Mouse (Mus musculus): ENCODE measurements around the gene Angpt4.

Angpt4 gene

DNA sequence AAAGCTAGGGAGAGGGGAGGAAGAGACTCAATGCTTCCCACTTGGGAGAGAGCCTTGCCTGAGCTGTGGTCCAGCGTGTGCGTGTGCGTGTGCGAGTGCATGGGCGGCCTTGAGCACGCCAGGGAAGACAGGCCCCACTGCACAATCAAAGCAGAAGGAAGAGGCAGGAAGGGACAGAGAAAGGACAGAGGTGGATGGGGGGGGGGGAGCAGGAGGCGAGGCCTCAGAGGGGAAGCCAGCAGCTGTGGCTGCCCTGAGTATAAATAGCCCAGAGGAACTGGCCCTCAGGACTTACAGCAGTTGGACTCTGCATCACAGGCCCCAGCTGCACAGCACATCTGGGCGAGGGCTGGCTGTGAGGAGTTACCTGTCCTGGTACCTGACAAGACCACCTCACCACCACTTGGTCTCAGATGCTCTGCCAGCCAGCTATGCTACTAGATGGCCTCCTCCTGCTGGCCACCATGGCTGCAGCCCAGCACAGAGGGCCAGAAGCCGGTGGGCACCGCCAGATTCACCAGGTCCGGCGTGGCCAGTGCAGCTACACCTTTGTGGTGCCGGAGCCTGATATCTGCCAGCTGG is at the start of gene Angpt4:
Gene Angpt4, plus strand, starts transcription at position 292 of the 582 bp plus-strand sequence.
- DNase-seq, result no peak

GRCm38 (mm10) chr2:151862257-151862810 is 48.7 kb upstream of the Angpt4 start:
- DNase-seq, result no peak

- no peak for DNase-seq
These were observed 46.1 kb upstream of the Angpt4 start for GRCm38 (mm10) chr2:151864941-151865340.

GRCm38 (mm10) chr2:151866487-151866886 is 44.5 kb upstream of the Angpt4 start:
- DNase-seq, result peak; percentile 12 to 31

- no peak for DNase-seq
These were observed 42.8 kb upstream of the Angpt4 start for GRCm38 (mm10) chr2:151868196-151868595.

DNA sequence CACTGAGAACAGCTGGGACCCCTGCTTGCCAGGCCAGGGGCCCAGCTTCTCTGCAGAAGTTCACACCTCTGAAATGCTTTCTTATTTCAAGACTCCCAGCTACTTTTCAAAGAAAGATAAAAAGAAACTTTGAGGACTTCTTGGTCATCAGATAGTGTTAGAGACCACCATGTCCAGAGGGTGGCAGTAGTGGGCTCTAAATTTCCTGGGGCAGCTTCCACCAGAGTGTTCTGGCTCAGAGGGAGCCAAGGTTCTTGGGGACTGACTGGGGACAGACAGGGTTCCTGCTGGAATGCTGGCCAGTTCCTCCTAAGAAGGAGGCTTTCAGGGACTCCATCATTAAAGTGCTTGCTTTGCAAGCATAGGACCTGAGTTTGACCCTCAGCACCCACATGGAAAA is 36.5 kb upstream of the Angpt4 start:
- no peak for DNase-seq

GRCm38 (mm10) chr2:151876012-151876485 is 35.0 kb upstream of the Angpt4 start:
- DNase-seq, result peak; percentile 20 to 32

- DNase-seq, result no peak
These were observed 32.4 kb upstream of the Angpt4 start for GRCm38 (mm10) chr2:151878645-151879044.

- DNase-seq, result no peak
These were observed 31.2 kb upstream of the Angpt4 start for GRCm38 (mm10) chr2:151879760-151880159.

- DNase-seq, result no peak
These were observed 20.0 kb upstream of the Angpt4 start for GRCm38 (mm10) chr2:151891031-151891430.

DNA sequence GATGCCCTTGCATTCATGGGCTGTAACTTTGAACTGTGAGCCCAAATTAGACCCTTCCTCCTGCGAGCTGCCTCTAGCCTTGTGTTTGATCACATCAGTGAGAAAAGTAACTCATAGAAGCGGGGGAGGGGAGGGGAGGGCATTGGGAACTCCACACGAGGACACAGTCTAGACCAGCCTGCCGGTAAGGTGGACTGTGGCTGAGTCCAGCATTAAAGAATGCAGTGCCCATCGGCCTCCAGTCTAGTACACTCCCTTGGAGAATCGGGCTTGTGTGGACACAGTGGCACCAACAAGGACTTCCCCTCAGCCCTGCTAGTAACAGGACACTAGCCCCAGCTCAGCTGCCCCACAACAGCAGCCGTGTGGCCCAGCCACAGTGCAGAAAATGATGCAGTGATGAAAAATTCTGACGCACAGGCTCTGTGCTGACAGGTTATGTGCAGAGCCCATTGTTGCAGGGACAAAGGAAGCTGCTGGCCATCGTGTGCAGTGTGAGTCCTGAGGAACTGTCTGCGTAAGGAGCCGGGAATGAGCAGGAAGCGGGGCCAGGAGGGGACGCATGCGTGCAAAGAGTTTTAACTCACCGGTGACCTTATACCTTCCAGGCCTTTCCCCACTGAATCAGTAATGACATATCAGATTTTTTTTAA is 17.8 kb upstream of the Angpt4 start:
- no peak for DNase-seq

DNA sequence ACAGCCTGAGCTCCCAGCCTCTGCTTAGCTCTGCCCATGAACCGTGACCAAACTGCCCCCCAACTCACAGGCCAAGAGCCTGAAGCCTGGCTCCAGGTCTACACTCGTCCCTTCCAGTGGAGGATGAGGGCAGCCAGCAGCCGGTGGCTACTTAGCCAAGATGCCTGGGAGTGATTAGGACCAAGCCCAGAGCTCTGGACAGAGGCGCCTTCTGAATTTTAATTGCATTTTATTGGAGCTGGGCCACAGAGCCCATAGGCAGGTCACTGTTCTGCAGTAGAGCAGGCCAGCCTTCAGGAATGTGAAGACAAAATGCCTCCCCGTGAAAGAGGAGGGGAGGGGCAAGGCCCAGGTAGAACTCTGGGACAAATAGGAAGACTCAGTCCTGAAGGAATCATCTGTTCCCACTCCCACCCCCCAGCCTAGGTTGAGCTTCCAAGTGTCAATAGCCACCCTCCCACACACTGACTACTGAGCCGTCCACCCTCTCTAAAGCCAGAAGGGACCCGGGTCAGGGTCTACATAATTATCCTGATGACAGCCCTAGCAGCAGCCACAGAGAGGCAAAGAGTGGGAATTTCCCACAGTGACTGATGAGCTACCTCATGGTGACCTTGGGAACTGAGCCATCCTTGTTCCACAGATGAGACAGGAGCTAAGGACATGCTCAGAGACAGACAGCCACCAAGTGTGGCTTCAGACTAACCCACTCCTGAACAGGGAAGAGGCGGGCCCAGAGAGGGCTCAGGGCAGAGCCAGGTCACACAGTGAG is 16.6 kb upstream of the Angpt4 start:
- no peak for DNase-seq

- DNase-seq, result no peak
These were observed 15.1 kb upstream of the Angpt4 start for GRCm38 (mm10) chr2:151895911-151896310.

- no peak for DNase-seq
These were observed 12.9 kb upstream of the Angpt4 start for GRCm38 (mm10) chr2:151898106-151898505.

- no peak for DNase-seq
These were observed 10.2 kb upstream of the Angpt4 start for GRCm38 (mm10) chr2:151900845-151901244.

- DNase-seq, result no peak
These were observed 7.7 kb upstream of the Angpt4 start for GRCm38 (mm10) chr2:151903267-151903666.

DNA sequence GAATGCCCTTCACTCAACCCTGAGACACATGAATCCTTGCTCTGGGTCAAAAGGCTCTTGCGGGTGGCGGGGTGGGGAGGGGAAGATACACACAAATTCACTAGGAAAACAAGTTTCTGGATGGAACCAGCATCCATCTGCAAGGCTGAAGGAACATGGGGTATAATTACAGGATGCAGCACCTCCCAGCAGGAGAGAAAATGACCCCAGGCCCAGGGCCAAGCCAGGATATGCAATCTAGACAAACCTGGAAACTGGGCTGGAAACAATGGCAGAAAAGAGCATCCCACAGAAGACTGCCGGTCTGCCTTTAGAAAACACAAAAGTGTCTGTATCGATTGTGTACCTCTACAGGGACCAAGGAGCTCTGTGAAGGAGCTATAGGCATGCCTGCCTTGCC is 7.1 kb upstream of the Angpt4 start:
- no peak for DNase-seq

GRCm38 (mm10) chr2:151904636-151905035 is 6.4 kb upstream of the Angpt4 start:
- DNase-seq, result no peak

DNA sequence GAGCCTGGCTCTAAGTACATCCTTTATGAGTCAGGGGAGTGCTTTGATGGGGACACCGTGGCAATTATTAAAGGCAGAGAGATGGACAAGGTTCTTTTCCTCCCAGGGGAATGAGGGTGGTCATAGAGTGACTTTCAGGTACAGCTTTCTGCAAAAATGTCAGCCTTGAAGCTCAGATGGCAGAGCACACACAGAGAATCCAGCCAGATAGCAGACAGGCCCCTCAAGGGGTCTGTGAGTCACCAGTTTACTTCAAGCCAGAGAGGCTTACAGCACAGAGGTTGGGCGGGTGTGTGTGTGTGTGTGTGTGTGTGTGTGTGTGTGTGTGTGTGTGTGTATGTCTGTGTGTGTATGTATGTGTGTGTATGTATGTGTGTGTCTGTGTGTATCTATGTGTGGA is 4.0 kb upstream of the Angpt4 start:
- no peak for DNase-seq

DNA sequence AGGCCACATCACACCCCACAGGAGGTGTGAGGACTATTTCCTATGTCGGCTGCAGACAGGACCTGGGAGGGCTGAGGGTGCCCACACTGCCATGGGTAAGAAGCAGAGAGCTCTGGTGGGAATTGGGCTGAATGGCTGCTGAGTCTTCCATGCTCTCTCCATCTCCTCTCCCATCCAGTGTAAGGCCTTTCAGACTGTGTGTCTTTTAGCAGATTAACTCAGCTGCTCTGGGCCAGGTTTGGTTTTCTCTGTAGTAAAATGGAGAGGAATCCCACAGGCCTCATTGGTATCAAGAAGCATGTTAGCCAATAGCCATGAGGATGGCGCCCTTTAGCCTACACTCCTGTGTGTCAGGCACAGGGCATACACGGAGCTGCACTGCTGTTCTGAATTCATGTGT is 1.6 kb upstream of the Angpt4 start:
- DNase-seq, result no peak

- no peak for DNase-seq
These were observed 512 bp upstream of the Angpt4 start for GRCm38 (mm10) chr2:151910498-151910897.

DNA sequence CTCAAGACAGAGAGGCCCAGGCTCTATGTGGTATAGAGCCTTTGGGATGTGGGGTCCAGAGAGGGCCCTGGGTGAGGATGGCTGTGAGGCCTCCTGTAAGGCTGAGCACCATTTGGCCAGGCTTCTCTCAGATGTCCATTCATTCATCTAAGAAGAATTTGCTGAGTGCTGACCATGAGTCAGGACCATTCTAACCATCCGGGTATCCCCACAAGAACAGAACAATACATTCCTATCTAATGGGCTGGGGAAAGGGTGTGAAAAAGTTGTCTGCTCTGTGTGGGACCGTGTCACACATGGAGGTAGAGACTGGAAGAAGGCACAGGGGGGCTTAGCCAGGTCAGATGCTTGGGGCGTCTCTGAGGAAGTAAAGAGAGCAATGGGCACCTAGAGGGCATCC is 741 bp downstream of the Angpt4 start:
- no peak for DNase-seq

- DNase-seq, result no peak
These were observed 3.1 kb downstream of the Angpt4 start for GRCm38 (mm10) chr2:151914120-151914519.

GRCm38 (mm10) chr2:151915111-151915510 is 4.1 kb downstream of the Angpt4 start:
- DNase-seq, result no peak

Data from lung, adult 18-20 months (tissue).